Mouse (Mus musculus) olfactory bulb, adult 2 months (tissue): ENCODE data around the gene Hoxb5.

Source experiments
- CTCF ChIP-seq: fragments of 200-500 bp; IDR thresholded peaks from 2 replicates; pipeline ENCODE4 v1.5.1; 2012; ENCODE audit warnings: low read depth, mild to moderate bottlenecking, low read length, moderate library complexity; ENCODE audit not compliant: insufficient read depth
- POLR2A ChIP-seq: fragments of 200-500 bp; IDR thresholded peaks from 2 replicates; pipeline ENCODE4 v1.6.1; 2012; ENCODE audit warnings: mild to moderate bottlenecking, low read depth, low read length, moderate library complexity; ENCODE audit not compliant: insufficient read depth

DNA sequence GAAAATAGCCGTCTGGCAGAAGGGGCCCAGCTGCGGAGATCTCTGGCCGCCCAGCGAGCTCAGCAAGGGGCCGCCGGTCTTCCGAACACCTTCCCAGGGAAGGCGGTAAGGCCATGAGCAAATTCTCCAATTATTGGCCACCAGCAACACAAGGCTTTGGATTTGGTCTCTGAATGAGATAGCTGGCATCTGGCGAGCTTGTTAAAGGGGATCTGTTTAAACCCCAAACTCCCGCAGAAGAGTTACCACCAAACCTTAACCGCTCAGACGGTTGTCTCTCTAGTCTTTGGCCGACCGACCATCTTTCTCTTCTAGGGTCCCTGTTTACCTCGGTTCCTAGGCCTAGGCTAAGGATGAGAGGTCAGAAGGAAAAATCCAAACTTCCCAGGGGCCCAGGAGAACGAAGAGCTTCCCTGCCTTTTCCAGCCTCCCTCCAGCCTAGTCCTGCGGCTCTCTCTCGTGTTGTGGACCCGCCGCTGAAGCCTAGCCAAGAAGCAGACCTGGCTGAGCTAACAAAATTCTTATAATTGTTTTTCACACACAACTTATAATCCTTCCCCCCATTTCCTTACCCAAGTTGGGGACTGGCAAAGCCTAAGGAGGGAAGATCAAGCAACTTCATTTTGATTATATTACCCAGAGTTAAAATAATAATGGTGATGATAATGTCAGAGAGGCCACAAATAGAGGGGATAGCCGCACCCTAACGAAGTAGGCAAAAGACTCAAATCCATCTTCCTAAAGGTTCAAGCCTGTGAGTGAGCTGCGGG is 570 bp upstream of the Hoxb5 start:
- TF ChIP-seq CTCF (no peak), POLR2A (no peak)
